ENCODE assay signal across 16 mouse cellular contexts in the genomic region with DNA sequence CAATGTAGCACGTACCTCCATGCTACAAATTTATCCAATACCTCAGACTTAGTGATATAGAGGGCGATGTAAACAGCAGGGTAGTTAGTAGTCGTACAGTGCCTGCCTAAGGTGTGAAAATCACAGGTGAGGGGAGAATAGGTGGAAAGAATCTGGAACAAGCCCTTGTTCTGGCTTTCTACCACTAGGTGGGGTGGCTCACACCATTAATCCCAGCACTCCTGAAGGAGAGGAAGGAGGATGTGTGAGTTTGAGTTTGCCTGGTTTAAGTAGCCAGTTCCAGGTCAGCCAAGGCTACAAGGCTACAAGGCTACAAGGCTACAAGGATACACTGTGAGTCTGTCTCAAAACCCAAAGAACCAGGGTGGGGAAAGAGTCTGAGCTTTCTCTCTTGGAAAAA. TPM values are rescaled to one million over a fixed set of nuclear protein-coding genes. Genes with fewer than 3 reads are reported as not detected.
A peak's percentile ranks its signal among the peaks of the same experiment; 100 is the strongest.
DNase-seq lines count a peak whose midpoint lies in the region; ATAC-seq and TF ChIP-seq lines count a peak whose summit lies in the region.
"Had no signal": no experiment of that assay in that cellular context is flagged by ENCODE, and none has a peak within 500 bp of the region (broad histone marks: within the 10 kb centered on the region; RNA-seq: fewer than 3 reads in every experiment).

No protein-coding gene starts in this region.

- no peak overlapping the region for H3K9ac ChIP-seq in kidney, postnatal 0 days (ENCODE audit: low read depth, low read length)
- no peak overlapping the region for H3K9ac ChIP-seq in stomach, postnatal 0 days (ENCODE audit: low read length)
- H3K9ac ChIP-seq: embryonic facial prominence, embryonic 15.5 days; forebrain, embryonic 13.5 days; heart, embryonic 12.5 days; liver, embryonic 15.5 days had no signal

- peaks cover 37% of the 10 kb centered on the region for H3K36me3 ChIP-seq in kidney, postnatal 0 days (ENCODE audit: insufficient read depth, low read length)
- peaks cover 34% of the 10 kb centered on the region for H3K36me3 ChIP-seq in stomach, postnatal 0 days (ENCODE audit: control insufficient read depth, insufficient read depth, low read length)

- no peak for TF ChIP-seq EP300 in stomach, postnatal 0 days (optimal IDR thresholded peaks at IDR 0.05)

- no peak overlapping the region for H3K4me2 ChIP-seq in kidney, postnatal 0 days (ENCODE audit: low read length)
- no peak overlapping the region for H3K4me2 ChIP-seq in stomach, postnatal 0 days (replicated peaks; ENCODE audit: low read depth)
- H3K4me2 ChIP-seq: embryonic facial prominence, embryonic 15.5 days; forebrain, embryonic 13.5 days; heart, embryonic 12.5 days; liver, embryonic 15.5 days had no signal

- H3K4me3 ChIP-seq in kidney, postnatal 0 days (replicated peaks; ENCODE audit: low read depth, low read length), result no peak overlapping the region
- H3K4me3 ChIP-seq in stomach, postnatal 0 days (ENCODE audit: low read depth, low read length), result no peak overlapping the region
- H3K4me3 ChIP-seq: embryonic facial prominence, embryonic 15.5 days; forebrain, embryonic 13.5 days; heart, embryonic 12.5 days; liver, embryonic 15.5 days had no signal

- 81% methylated on average over 3 of the region's 3 CpGs for WGBS in kidney, postnatal 0 days
- WGBS in stomach, postnatal 0 days, result 80% methylated on average over 3 of the region's 3 CpGs

- ATAC-seq in cerebellum, adult (ENCODE audit: insufficient number of reproducible peaks, low FRiP score, low TSS enrichment), result 0 out of 2 replicates have a peak, but pooled peaks have one; percentile 15
- no peak for ATAC-seq in kidney, postnatal 0 days (replicated peaks; ENCODE audit: low FRiP score, low read depth)
- ATAC-seq in stomach, postnatal 0 days (ENCODE audit: low FRiP score, low TSS enrichment), result no peak
- ATAC-seq: forebrain, embryonic 13.5 days had no signal

- no peaks in the 10 kb centered on the region for H3K9me3 ChIP-seq in kidney, postnatal 0 days (replicated peaks; ENCODE audit: low read length)
- H3K9me3 ChIP-seq in stomach, postnatal 0 days (ENCODE audit: control insufficient read depth, low read length), result no peaks in the 10 kb centered on the region
- H3K9me3 ChIP-seq: embryonic facial prominence, embryonic 15.5 days; forebrain, embryonic 13.5 days; heart, embryonic 12.5 days; liver, embryonic 15.5 days had no signal

- no peaks in the 10 kb centered on the region for H3K4me1 ChIP-seq in kidney, postnatal 0 days (replicated peaks; ENCODE audit: insufficient read depth, low read length)
- no peaks in the 10 kb centered on the region for H3K4me1 ChIP-seq in stomach, postnatal 0 days (replicated peaks; ENCODE audit: control insufficient read depth, insufficient read depth)
- H3K4me1 ChIP-seq: embryonic facial prominence, embryonic 15.5 days; forebrain, embryonic 13.5 days; heart, embryonic 12.5 days; liver, embryonic 15.5 days had no signal

- DNase-seq in cerebellum, postnatal 25 days, result no peak
- peak; percentile 7 for DNase-seq in kidney, postnatal 0 days (ENCODE audit: low spot score)
- DNase-seq in kidney, postnatal 10 days, result no peak
- DNase-seq in retina, embryonic 14.5 days (ENCODE audit: low spot score), result peak; percentile 17
- DNase-seq in retina, postnatal 1 day, result no peak
- no peak for DNase-seq in stomach, postnatal 0 days (ENCODE audit: low spot score)
- no peak for DNase-seq in adrenal gland, adult 18-20 months (ENCODE audit: low spot score in 2 of 2)
- DNase-seq: adrenal gland, adult 8-10 months; gastrocnemius, postnatal 10 days; kidney, adult 8-10 months had no signal

- no peak overlapping the region for H3K27ac ChIP-seq in kidney, postnatal 0 days
- H3K27ac ChIP-seq in stomach, postnatal 0 days (replicated peaks), result no peak overlapping the region
- H3K27ac ChIP-seq: embryonic facial prominence, embryonic 15.5 days; forebrain, embryonic 13.5 days; liver, embryonic 15.5 days had no signal

- peak; percentile 59 for TF ChIP-seq CTCF in kidney, postnatal 0 days (IDR thresholded peaks at IDR 0.05; ENCODE audit: low read depth)
- TF ChIP-seq CTCF in stomach, postnatal 0 days (IDR thresholded peaks at IDR 0.05; ENCODE audit: low read depth), result peak; percentile 65

- no peaks in the 10 kb centered on the region for H3K27me3 ChIP-seq in kidney, postnatal 0 days (ENCODE audit: insufficient read depth, low read length)
- no peaks in the 10 kb centered on the region for H3K27me3 ChIP-seq in stomach, postnatal 0 days (ENCODE audit: control insufficient read depth, insufficient read depth, low read length)
- H3K27me3 ChIP-seq: embryonic facial prominence, embryonic 15.5 days; forebrain, embryonic 13.5 days; heart, embryonic 12.5 days; liver, embryonic 15.5 days had no signal

RNA-seq across cellular contexts. Expression of gene Usp50, which starts 12.4 kb away (rescaled TPM):
- polyA plus RNA-seq in kidney, postnatal 0 days (2015; fragmentation: Nextera tagmentation; extraction: Ambion mirVana), result 2.9 and 3.0 TPM in 2 replicates
- 2.1 and 2.3 TPM in 2 replicates for polyA plus RNA-seq in stomach, postnatal 0 days (2015; fragmentation: Nextera tagmentation; extraction: Ambion mirVana)
- total RNA-seq in adrenal gland, adult 18-20 months (2021), result not detected
- total RNA-seq: gastrocnemius, postnatal 10 days; neutrophil, adult 5-6 weeks had no signal

Comparison
In these comparisons a context has a peak if more than half of its experiments do, and no peak if none do; other contexts are left out.
1. DNase-seq: peak in kidney, postnatal 0 days (single experiment) and retina, embryonic 14.5 days (single experiment); none in cerebellum, postnatal 25 days (0 of 2), kidney, postnatal 10 days (single experiment), retina, postnatal 1 day (single experiment), stomach, postnatal 0 days (single experiment) and adrenal gland, adult 18-20 months (0 of 2).